Mouse (Mus musculus) E14TG2a.4 (cell line): ENCODE data around the gene Tmem258.

Experiments used
- CTCF ChIP-seq: conservative IDR thresholded peaks from 2 replicates; pipeline ENCODE4 v1.5.1; 2014; ENCODE audit warnings: low read length
- NANOG ChIP-seq: IDR thresholded peaks from 2 replicates; pipeline ENCODE4 v1.6.1; 2014; ENCODE audit warnings: borderline replicate concordance, low read length, mixed read lengths

GRCm38 (mm10) chr19:10184096-10184495 is 19.7 kb upstream of the Tmem258 start:
- no peak for TF ChIP-seq CTCF
- TF ChIP-seq NANOG = no peak
